Mouse (Mus musculus): ENCODE measurements around the gene Pcdh15. TPM values are rescaled to one million over a fixed set of nuclear protein-coding genes. Genes with fewer than 3 reads are reported as not detected.

Gene Pcdh15
- polyA plus RNA-seq, 1 experiment from 2014 or later = 0.41 TPM

DNA sequence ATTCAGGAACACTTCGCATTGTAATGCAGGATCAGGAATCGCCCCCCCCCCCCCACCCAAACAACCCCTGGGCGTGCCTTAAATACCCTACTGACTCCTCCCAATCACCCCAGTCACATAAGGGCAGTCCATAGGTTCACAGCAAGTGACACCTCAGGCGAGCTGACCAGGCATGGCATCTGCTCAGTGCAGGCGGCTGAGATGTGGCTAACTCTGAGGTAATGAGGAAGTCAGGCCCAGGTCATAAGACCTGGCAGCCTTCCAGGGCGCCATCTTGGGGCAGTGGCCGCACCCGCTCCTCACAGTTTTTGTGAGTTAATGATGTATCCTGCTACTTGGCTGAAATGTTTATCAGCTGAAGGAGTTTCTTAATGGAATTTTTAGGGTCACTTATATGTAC lies 713.2 kb downstream of the Pcdh15 start:
- no peak for DNase-seq (ENCODE audit: low read depth, low spot score)
- no peak for ATAC-seq
- no peak for TF ChIP-seq CTCF (IDR thresholded peaks at IDR 0.05)
- no peaks in the 10 kb centered on the region for H3K27me3 ChIP-seq
- in situ Hi-C loops (cut with MboI; ENCODE audit: low pct_unique_long_range_greater_than_20kb) = no loop called here
- POLR2A ChIA-PET = no interaction called here
- CTCF ChIA-PET = no interaction called here

DNA sequence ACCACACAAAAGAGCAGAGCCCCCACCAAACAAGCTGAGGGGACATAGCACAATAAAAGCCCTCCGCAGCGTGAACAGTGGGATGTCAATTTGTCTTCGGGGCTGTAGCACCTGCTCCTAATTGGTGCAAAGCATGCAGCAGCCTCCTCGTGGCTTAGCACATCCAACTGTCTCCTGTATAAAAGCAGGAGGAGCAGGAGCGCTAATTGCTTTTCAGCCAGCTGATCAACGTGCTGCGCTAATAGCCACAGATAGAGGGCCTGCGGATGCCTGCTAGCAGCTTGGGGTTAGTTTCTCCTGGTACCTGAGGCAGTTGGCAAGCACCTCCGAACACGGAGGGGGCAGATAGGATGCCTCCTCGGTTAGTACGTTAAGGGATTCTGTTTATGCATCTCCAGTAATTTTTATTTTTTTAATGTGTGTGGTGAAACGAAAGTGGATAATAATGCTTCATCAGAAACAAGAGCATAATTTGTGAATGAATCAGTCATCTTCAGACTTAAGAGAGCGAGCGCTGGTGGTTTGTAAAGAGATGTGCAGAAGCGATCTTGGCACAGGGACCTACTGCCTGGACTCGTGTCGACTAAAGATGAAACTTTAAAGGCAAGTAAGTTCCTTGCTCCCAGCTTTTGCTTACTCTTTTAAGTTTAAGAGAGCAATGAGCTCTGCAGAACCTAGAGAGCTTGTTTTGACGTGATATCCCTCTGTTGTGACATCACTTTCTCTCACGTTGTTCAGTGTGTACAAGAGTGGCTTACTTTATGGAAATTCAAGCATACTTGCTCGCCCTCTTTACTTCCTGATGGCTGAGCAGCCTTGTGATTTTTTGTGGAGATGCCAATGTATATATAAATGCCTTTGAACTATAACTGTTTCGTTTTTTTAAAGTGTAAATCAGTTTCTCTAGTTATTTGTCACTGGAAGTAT lies 722.8 kb downstream of the Pcdh15 start:
- ChIA-PET POLR2A (no interaction called here), CTCF (interaction anchor here (1.0 kb wide), 1 partner anchor 11 kb away, joined by 3 read pairs; no protein-coding TSS in a partner anchor)
- no peak for DNase-seq (ENCODE audit: low read depth, low spot score)

DNA sequence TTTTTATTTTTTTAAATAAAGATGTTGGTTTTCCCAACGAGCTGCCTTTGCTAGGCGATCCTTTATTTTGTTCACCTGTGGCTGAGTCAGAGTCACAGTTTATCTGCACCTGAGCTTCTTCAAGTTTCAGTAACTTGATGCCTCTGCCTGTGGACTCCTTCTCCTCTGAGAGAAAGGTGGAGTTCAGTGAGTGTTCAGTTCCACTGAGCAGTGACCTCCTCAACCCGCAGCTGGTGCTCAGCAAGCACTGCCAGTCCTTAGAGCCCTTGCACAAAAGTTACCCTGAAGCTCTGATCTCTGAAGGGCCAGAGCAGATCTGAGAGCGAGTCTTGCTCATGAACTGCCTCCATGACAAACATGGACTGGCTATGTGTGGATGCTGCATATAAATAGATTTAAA lies 724.1 kb downstream of the Pcdh15 start:
- no peak for DNase-seq (ENCODE audit: low read depth, low spot score)
- POLR2A ChIA-PET = no interaction called here
- in situ Hi-C loops (cut with MboI; ENCODE audit: low pct_unique_long_range_greater_than_20kb) = no loop called here
- no peak for ATAC-seq
- no peak for TF ChIP-seq CTCF (IDR thresholded peaks at IDR 0.05)
- CTCF ChIA-PET = no interaction called here
- no peaks in the 10 kb centered on the region for H3K27me3 ChIP-seq

More for the DNA sequence above, 722.8 kb downstream of the Pcdh15 start:
- no peak for ATAC-seq
- no peak for TF ChIP-seq CTCF (IDR thresholded peaks at IDR 0.05)
- in situ Hi-C loops (cut with MboI; ENCODE audit: low pct_unique_long_range_greater_than_20kb) = no loop called here
- H3K27me3 ChIP-seq = no peaks in the 10 kb centered on the region

DNA sequence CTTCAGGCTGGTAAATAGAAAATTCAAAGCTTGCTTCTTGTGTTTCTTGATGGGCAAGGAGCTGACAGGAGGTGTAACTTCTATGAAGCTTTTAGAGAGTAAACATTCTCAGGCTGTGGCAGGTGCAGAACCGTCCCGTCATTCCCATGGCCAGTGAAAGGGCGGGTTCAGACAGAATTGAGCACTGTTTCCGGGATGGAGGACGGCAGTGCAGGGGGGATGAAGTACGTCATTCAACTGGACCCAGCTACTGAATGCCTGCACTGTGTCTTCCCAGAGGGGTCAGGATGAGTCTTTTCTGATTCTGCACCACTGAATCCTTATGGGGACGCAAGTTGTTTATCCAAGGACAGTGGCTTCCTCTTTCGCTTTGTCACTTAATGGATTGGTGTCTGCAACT lies 727.2 kb downstream of the Pcdh15 start:
- TF ChIP-seq CTCF (IDR thresholded peaks at IDR 0.05) = no peak
- no peak for DNase-seq (ENCODE audit: low read depth, low spot score)
- H3K27me3 ChIP-seq = no peaks in the 10 kb centered on the region
- ChIA-PET POLR2A (no interaction called here), CTCF (interaction anchor here (0.6 kb wide), 1 partner anchor 274 kb away, joined by 4 read pairs; no protein-coding TSS in a partner anchor)
- ATAC-seq = no peak
- in situ Hi-C loops (cut with MboI; ENCODE audit: low pct_unique_long_range_greater_than_20kb) = no loop called here

DNA sequence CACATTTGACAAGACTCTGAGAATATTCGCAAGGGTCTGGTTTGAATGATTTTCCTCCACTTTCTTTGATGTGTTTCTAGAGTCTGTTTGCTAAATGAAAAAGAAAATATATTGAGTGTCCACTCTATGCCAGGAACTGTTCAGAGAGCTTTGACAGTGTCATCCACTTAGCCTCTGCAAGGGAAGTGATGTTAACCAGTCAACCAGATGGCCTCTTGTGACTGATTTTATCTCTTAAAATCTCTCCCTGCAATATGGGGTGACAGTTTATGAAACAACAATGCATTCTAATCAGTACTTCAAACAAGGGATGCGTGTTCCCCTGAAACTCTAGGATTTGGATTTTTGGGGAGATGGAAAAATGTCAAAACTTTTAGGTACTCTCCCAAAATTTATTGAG lies 729.6 kb downstream of the Pcdh15 start:
- no peak for ATAC-seq
- POLR2A ChIA-PET = no interaction called here
- H3K27me3 ChIP-seq = no peaks in the 10 kb centered on the region
- CTCF ChIA-PET = no interaction called here
- in situ Hi-C loops (cut with MboI; ENCODE audit: low pct_unique_long_range_greater_than_20kb) = no loop called here
- no peak for TF ChIP-seq CTCF (IDR thresholded peaks at IDR 0.05)
- no peak for DNase-seq (ENCODE audit: low read depth, low spot score)

DNA sequence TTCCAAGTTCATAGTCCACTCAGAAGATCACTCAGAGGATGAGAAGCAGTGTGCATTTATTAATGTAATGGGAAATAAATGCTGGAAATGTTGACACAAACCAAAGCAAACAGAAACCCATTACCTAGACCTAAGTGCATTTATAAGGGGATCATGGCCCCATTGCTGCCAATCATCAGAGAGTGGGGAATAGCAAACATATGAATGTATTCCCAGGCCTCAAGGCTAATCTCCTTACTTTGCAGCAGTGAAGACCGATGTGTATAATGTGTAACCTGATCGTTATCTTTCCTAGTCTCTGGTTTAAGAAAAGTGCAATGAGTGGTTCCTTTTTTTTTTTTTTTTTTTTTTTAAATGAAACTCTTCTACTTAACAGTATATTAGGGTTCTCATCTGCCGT lies 745.9 kb downstream of the Pcdh15 start:
- DNase-seq (ENCODE audit: low read depth, low spot score) (no peak), ATAC-seq (no peak)
- ChIA-PET CTCF (no interaction called here), POLR2A (no interaction called here)
- H3K27me3 ChIP-seq = no peaks in the 10 kb centered on the region
- TF ChIP-seq CTCF (IDR thresholded peaks at IDR 0.05) = no peak
- in situ Hi-C loops (cut with MboI; ENCODE audit: low pct_unique_long_range_greater_than_20kb) = no loop called here

DNA sequence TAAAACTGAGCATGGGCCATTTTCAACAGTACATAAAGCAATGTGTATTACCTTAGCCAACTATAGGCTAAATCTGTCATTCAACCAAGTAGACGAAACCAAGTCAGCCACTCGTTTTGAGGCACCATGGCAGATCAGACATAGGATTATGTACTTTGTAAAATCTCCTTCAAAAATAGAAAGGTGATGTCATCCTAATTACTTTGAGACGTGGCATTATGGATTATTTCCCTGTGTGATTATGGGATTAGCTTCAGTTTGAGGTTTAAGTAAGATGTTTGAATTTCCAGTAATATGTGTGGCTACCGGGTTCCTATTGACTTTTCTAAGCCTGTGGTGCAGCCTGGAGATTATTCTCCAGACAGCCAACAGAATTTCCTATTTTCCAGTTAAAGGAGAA lies 763.0 kb downstream of the Pcdh15 start:
- no peak for ATAC-seq
- POLR2A ChIA-PET = no interaction called here
- CTCF ChIA-PET = no interaction called here
- no peaks in the 10 kb centered on the region for H3K27me3 ChIP-seq
- TF ChIP-seq CTCF (IDR thresholded peaks at IDR 0.05) = no peak
- no peak for DNase-seq (ENCODE audit: low read depth, low spot score)
- in situ Hi-C loops (cut with MboI; ENCODE audit: low pct_unique_long_range_greater_than_20kb) = no loop called here

DNA sequence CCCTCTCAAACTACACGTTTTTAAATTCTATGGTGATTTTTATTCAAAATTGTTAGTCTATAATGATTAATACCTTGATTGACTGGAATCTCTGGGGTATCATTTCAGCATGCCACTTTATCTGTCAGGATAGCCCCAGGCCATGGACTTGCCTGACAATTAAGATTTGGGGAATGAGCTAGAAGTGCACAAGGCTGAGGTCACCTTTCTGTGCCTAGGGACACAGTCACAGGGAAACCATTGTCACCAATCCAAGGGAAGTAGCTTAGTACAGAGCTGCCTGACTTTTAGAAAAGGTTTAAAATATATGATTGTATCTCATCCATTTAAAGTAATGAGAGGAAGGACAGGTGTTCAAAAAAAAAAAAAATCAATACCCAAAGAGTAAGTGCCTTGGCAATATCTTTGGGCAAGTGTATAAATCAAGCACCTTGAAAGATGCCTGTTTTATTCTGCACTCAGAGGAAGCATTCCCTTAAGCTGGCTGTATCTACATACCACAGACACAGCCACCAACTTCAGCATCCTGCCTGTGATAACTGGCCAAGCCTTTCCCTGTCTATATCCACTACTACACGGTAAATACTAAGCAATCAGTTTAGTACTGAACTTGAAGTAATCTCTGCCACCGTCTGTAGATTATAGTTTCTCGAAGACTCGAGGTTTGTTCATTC lies 779.0 kb downstream of the Pcdh15 start:
- in situ Hi-C loops (cut with MboI; ENCODE audit: low pct_unique_long_range_greater_than_20kb) = no loop called here
- H3K27me3 ChIP-seq = no peaks in the 10 kb centered on the region
- POLR2A ChIA-PET = no interaction called here
- CTCF ChIA-PET = no interaction called here
- DNase-seq (ENCODE audit: low read depth, low spot score) (no peak), ATAC-seq (no peak)
- TF ChIP-seq CTCF (IDR thresholded peaks at IDR 0.05) = no peak

DNA sequence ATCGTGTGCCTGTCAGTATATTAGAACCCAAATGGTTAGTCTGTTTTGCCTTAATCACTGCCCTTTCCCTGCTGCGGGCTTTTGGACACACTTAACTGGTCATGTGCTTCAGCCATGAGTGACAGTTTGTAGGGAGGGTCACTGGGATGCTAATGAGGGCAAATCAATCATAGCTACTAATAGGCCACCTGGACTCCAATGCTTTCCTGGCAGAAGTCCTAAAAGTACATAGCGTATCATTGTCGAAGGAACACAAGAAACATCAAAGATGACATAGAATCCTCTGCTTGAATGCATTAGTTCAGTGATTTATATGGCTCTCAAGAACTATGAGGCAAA lies 779.6 kb downstream of the Pcdh15 start:
- in situ Hi-C loops (cut with MboI; ENCODE audit: low pct_unique_long_range_greater_than_20kb) = no loop called here
- DNase-seq (ENCODE audit: low read depth, low spot score) (no peak), ATAC-seq (no peak)
- H3K27me3 ChIP-seq = no peaks in the 10 kb centered on the region
- TF ChIP-seq CTCF (IDR thresholded peaks at IDR 0.05) = no peak
- CTCF ChIA-PET = no interaction called here
- POLR2A ChIA-PET = no interaction called here

DNA sequence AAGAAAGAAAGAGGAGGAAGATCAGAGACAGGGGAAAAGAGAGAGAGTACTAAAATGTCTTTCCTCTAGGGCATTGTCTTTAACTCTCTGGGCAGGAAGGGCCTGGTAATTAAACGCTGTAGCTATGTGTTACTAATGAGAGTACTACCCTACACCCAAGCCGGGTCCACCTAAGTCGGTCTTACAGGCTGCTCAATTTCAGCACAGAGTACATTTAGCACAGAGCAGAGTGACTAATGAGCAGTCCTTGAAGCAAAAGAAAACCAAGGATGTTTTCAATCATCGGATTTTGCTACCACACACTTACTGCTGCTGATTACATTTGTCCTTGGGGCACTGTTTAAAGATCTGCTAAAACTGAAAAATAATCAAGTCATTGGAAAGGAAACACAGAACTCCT lies 788.6 kb downstream of the Pcdh15 start:
- in situ Hi-C loops (cut with MboI; ENCODE audit: low pct_unique_long_range_greater_than_20kb) = no loop called here
- no peaks in the 10 kb centered on the region for H3K27me3 ChIP-seq
- TF ChIP-seq CTCF (IDR thresholded peaks at IDR 0.05) = no peak
- no peak for ATAC-seq
- CTCF ChIA-PET = no interaction called here
- POLR2A ChIA-PET = no interaction called here
- DNase-seq (ENCODE audit: low read depth, low spot score) = no peak

DNA sequence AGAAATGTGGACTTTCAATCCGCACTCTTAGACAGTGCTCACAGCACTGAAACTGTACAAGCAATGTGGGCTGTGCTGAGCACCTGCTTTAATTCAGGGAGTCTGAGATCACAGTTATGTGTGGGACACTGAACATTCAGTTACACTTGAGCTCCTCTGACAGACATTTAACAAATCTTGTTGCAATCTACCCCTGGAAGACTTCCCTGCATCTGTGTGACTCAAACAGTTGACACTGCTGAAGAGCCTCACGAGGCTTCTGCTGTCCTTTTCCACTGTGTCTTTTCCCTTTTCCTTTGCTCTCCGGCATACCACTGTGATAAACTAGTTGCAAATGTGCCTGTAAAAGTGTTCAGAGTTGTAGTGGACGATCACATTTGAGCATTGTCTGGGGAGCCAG lies 793.1 kb downstream of the Pcdh15 start:
- ChIA-PET CTCF (interaction anchor here (0.9 kb wide), 1 partner anchor 20 kb away, joined by 3 read pairs; no protein-coding TSS in a partner anchor), POLR2A (no interaction called here)
- no peaks in the 10 kb centered on the region for H3K27me3 ChIP-seq
- in situ Hi-C loops (cut with MboI; ENCODE audit: low pct_unique_long_range_greater_than_20kb) = no loop called here
- TF ChIP-seq CTCF (IDR thresholded peaks at IDR 0.05) = no peak
- ATAC-seq (no peak), DNase-seq (ENCODE audit: low read depth, low spot score) (no peak)
